Mouse (Mus musculus): ENCODE results near the gene Ptprg.

DNA sequence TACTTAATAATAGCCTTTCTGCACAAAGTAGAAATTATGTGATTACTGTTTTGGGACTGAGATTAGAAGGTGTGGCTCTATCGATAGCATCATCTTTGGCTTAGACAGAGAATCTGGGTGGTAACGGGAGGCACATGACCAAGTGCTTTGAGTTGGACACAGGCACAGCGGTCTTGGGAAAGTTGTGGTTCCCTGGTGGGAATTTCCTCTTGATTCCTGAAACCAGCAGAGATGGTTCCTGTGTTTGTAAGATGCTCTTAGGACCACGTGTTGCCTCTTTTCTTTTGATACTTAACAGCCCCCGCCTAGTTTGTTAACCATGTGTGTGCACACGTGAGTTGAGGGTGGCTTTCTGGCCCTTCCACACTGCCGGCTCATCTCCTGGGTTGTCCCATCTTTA, 111.7 kb downstream of the Ptprg start:
- TF ChIP-seq USF1 (IDR thresholded peaks at IDR 0.05; ENCODE audit: low read depth) = no peak
- TF ChIP-seq CTCF (IDR thresholded peaks at IDR 0.05; ENCODE audit: control insufficient read depth, insufficient read depth, insufficient read length) = no peak
- TF ChIP-seq MYOD1 (IDR thresholded peaks at IDR 0.05; ENCODE audit: control insufficient read depth, insufficient read length, low read depth) = no peak
- TF ChIP-seq CEBPB (IDR thresholded peaks at IDR 0.05; ENCODE audit: low read depth) = no peak

All from C2C12 (cell line).